Mouse (Mus musculus) cortical plate, adult 2 months (tissue): ENCODE data around the gene Kcnk18. TPM values are rescaled to one million over a fixed set of nuclear protein-coding genes. Genes with fewer than 3 reads are reported as not detected.

Source experiments
- H3K27ac ChIP-seq: fragments of 200-500 bp; 2 replicates; pipeline ENCODE4 v1.5.1; 2012; ENCODE audit warnings: low read length, control low read depth, inconsistent platforms; ENCODE audit not compliant: insufficient read depth
- H3K4me1 ChIP-seq: fragments of 200-500 bp; 2 replicates; pipeline ENCODE4 v1.6.1; 2011; ENCODE audit warnings: low read length; ENCODE audit not compliant: control insufficient read depth, insufficient read depth
- H3K4me3 ChIP-seq: fragments of 200-500 bp; 2 replicates; pipeline ENCODE4 v1.5.1; 2011; ENCODE audit warnings: mild to moderate bottlenecking, low read length, control low read depth; ENCODE audit not compliant: insufficient read depth
- CTCF ChIP-seq: fragments of 200-500 bp; IDR thresholded peaks from 2 replicates; pipeline ENCODE4 v1.5.1; 2011; ENCODE audit warnings: mild to moderate bottlenecking, control low read depth, low read length; ENCODE audit not compliant: insufficient read depth; ENCODE audit errors: extremely low read depth
- POLR2A ChIP-seq: fragments of 200-500 bp; IDR thresholded peaks from 2 replicates; pipeline ENCODE4 v1.6.1; 2011; ENCODE audit warnings: mild to moderate bottlenecking, low read length, control low read depth; ENCODE audit not compliant: insufficient read depth; ENCODE audit errors: extremely low read depth
- polyA plus RNA-seq: library from polyadenylated mRNA; depleted of rRNA; stranded (reverse); fragments of >200 nt; gene quantifications from 2 replicates; pipeline ENCODE4 v1.2.3, GENCODE M21; 2012

Kcnk18 gene
- polyA plus RNA-seq, 1 experiment = not detected

- no peak overlapping the region for H3K4me3 ChIP-seq
- H3K4me1 ChIP-seq = no peaks in the 10 kb centered on the region
- TF ChIP-seq CTCF (no peak), POLR2A (no peak)
- H3K27ac ChIP-seq = no peak overlapping the region
Measured at GRCm38 (mm10) chr19:59191123-59191505, 27.9 kb upstream of the Kcnk18 start.

- no peaks in the 10 kb centered on the region for H3K4me1 ChIP-seq
- TF ChIP-seq POLR2A (no peak), CTCF (no peak)
- H3K4me3 ChIP-seq = no peak overlapping the region
- no peak overlapping the region for H3K27ac ChIP-seq
Measured at GRCm38 (mm10) chr19:59192491-59192890, 26.5 kb upstream of the Kcnk18 start.

GRCm38 (mm10) chr19:59193456-59193855 lies 25.6 kb upstream of the Kcnk18 start:
- Histone ChIP-seq H3K4me3 (no peak overlapping the region), H3K4me1 (no peaks in the 10 kb centered on the region), H3K27ac (no peak overlapping the region)
- TF ChIP-seq POLR2A (no peak), CTCF (no peak)

GRCm38 (mm10) chr19:59193986-59194820 lies 24.8 kb upstream of the Kcnk18 start:
- H3K27ac ChIP-seq = no peak overlapping the region
- no peaks in the 10 kb centered on the region for H3K4me1 ChIP-seq
- TF ChIP-seq POLR2A = no peak
- TF ChIP-seq CTCF = no peak
- H3K4me3 ChIP-seq = no peak overlapping the region

- no peak for TF ChIP-seq POLR2A
- TF ChIP-seq CTCF = no peak
Measured at GRCm38 (mm10) chr19:59195181-59195770, 23.7 kb upstream of the Kcnk18 start.

GRCm38 (mm10) chr19:59196111-59196666 lies 22.8 kb upstream of the Kcnk18 start:
- H3K27ac ChIP-seq = no peak overlapping the region
- H3K4me1 ChIP-seq = no peaks in the 10 kb centered on the region
- TF ChIP-seq POLR2A (no peak), CTCF (peak; percentile 56)
- H3K4me3 ChIP-seq = no peak overlapping the region

More at GRCm38 (mm10) chr19:59195181-59195770, 23.7 kb upstream of the Kcnk18 start:
- Histone ChIP-seq H3K4me1 (no peaks in the 10 kb centered on the region), H3K27ac (no peak overlapping the region), H3K4me3 (no peak overlapping the region)

GRCm38 (mm10) chr19:59198161-59198560 lies 20.9 kb upstream of the Kcnk18 start:
- H3K4me3 ChIP-seq = no peak overlapping the region
- peak; percentile 54 for TF ChIP-seq CTCF
- TF ChIP-seq POLR2A = no peak
- no peak overlapping the region for H3K27ac ChIP-seq
- no peaks in the 10 kb centered on the region for H3K4me1 ChIP-seq

GRCm38 (mm10) chr19:59208475-59208874 lies 10.5 kb upstream of the Kcnk18 start:
- TF ChIP-seq POLR2A = no peak
- peak; percentile 83 for TF ChIP-seq CTCF
- H3K4me1 ChIP-seq = no peaks in the 10 kb centered on the region
- no peak overlapping the region for H3K27ac ChIP-seq
- no peak overlapping the region for H3K4me3 ChIP-seq

- Histone ChIP-seq H3K4me3 (no peak overlapping the region), H3K27ac (no peak overlapping the region), H3K4me1 (no peaks in the 10 kb centered on the region)
- TF ChIP-seq POLR2A = no peak
- TF ChIP-seq CTCF = no peak
Measured at GRCm38 (mm10) chr19:59208986-59209385, 10.0 kb upstream of the Kcnk18 start.

- Histone ChIP-seq H3K4me1 (no peaks in the 10 kb centered on the region), H3K27ac (no peak overlapping the region), H3K4me3 (no peak overlapping the region)
- TF ChIP-seq CTCF (no peak), POLR2A (no peak)
Measured at GRCm38 (mm10) chr19:59216891-59217290, 2.1 kb upstream of the Kcnk18 start.

- H3K4me1 ChIP-seq = no peaks in the 10 kb centered on the region
- H3K4me3 ChIP-seq = no peak overlapping the region
- TF ChIP-seq CTCF (no peak), POLR2A (no peak)
- no peak overlapping the region for H3K27ac ChIP-seq
Measured at GRCm38 (mm10) chr19:59221131-59221530, 2.1 kb downstream of the Kcnk18 start.
